Mouse (Mus musculus): ENCODE measurements around the gene Tango2. TPM values are rescaled to one million over a fixed set of nuclear protein-coding genes. Genes with fewer than 3 reads are reported as not detected.

Gene Tango2
- polyA plus RNA-seq, 1 experiment from 2014 or later: 39.1 TPM

DNA sequence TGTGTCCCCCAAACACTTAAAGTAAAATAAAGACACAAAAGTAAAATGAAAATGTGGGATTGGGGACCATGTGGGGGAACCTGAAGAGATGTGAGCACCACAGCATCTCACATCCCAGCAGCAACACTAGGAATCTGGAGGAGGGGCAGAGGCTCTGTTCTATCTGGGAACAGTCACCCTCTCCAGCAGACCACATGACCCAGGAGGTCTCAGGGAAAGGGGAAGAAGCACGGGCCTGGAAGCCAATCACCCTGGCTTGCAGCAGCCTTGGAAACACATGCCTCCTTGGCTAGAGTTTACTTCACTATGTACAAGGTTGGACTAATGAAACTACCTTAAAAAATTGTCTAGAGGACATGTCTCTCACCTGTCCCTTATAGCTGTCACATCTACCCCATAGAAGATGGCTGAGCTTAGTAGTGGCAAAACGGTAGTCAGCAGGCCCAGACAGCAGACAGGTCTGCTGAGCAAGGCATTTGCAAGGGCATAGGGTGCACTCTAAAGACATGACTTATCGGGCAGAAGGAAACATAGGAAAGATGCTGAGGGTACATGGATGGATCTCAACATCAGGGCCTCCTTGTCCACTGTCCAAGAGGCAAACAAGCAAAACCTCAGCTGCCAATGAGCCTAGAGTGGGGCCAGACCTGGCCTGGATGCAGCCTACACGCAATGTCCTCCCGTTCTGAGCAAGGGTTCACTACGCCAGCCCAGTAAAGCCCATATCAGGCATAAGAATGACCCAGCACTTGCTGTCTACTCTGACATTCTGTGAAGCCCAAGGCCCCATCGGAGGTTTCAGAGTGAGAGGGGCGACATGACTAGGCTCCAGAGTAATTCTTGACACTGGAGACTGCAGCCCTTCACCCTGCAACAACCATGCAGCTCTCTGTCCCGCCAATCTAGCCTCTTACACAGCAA lies 5.0 kb downstream of the Tango2 start:
- no peak for DNase-seq (ENCODE audit: low spot score)
- ATAC-seq (replicated peaks; ENCODE audit: low FRiP score): no peak
- 51% methylated on average over 9 of the region's 9 CpGs for WGBS

DNA sequence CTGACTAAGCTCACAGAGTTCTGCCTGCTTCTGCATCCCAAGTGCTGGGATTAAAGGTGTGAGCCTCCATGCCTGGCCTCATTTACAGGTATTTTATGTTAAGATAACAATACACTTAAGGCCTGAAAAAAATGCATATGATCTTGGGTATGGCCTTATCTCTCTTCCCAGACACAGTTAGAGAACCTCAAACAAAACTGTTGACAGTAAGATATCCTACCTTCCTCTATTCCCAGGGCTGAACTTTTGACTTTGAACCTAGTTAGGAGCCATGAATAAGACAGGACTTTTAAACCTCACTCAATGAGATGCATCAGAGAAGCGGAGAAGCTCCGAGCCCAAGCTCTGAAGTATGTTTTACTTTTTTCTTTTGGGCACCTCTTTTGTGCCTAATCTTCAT lies 5.8 kb downstream of the Tango2 start:
- Histone ChIP-seq H3K9ac (ENCODE audit: low read length) (no peak overlapping the region), H3K4me3 (ENCODE audit: low read depth, low read length) (no peak overlapping the region), H3K27ac (ENCODE audit: low read depth, low read length) (no peak overlapping the region), H3K4me1 (replicated peaks; ENCODE audit: control insufficient read depth, insufficient read depth, low read length) (0 out of 2 replicates have a peak, but pooled peaks cover 7% of the 10 kb centered on the region), H3K4me2 (ENCODE audit: low read depth, low read length, severe bottlenecking) (no peak overlapping the region), H3K27me3 (ENCODE audit: control insufficient read depth, insufficient read depth, low read length) (no peaks in the 10 kb centered on the region), H3K36me3 (ENCODE audit: control insufficient read depth, insufficient read depth, low read length) (no peaks in the 10 kb centered on the region; the same call in 1 of the 2 replicates), H3K9me3 (ENCODE audit: control insufficient read depth, low read length) (no peaks in the 10 kb centered on the region)
- DNase-seq (ENCODE audit: low spot score) (no peak), ATAC-seq (replicated peaks; ENCODE audit: low FRiP score) (no peak)
- WGBS: 83% methylated on average over 2 of the region's 2 CpGs

More for the DNA sequence above, 5.0 kb downstream of the Tango2 start:
- no peaks in the 10 kb centered on the region for H3K9me3 ChIP-seq (ENCODE audit: control insufficient read depth, low read length)
- peak overlapping the region; percentile 37 for H3K4me3 ChIP-seq (ENCODE audit: low read depth, low read length)
- no peaks in the 10 kb centered on the region for H3K27me3 ChIP-seq (ENCODE audit: control insufficient read depth, insufficient read depth, low read length)
- H3K27ac ChIP-seq (ENCODE audit: low read depth, low read length): no peak overlapping the region
- H3K4me2 ChIP-seq (ENCODE audit: low read depth, low read length, severe bottlenecking): peak overlapping the region; percentile 67
- no peaks in the 10 kb centered on the region; the same call in 1 of the 2 replicates for H3K36me3 ChIP-seq (ENCODE audit: control insufficient read depth, insufficient read depth, low read length)
- peak overlapping the region; percentile 33 for H3K9ac ChIP-seq (ENCODE audit: low read length)
- 0 out of 2 replicates have a peak, but pooled peaks cover 8% of the 10 kb centered on the region for H3K4me1 ChIP-seq (replicated peaks; ENCODE audit: control insufficient read depth, insufficient read depth, low read length)

DNA sequence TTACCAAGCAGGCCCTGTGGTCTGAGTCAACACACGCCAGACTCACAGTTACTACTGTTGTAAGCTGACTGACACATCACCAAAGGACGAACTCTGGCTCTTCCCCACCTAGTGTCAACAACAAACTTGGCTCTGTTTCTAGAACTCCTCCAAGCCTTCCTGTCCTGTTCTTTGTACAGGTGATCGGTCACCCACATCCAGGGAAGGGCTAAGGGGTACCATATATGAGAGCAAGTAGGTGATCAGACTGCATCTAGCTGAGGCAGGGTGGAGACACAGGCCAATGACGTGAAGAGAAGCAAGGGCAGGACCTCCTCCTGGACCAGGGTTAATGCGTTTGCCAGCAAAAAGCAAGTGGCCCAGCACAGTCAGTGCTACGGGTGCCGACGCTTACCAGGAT lies 6.3 kb downstream of the Tango2 start:
- Histone ChIP-seq H3K9me3 (ENCODE audit: control insufficient read depth, low read length) (no peaks in the 10 kb centered on the region), H3K4me3 (ENCODE audit: low read depth, low read length) (no peak overlapping the region), H3K4me2 (ENCODE audit: low read depth, low read length, severe bottlenecking) (no peak overlapping the region), H3K27ac (ENCODE audit: low read depth, low read length) (no peak overlapping the region), H3K36me3 (ENCODE audit: control insufficient read depth, insufficient read depth, low read length) (no peaks in the 10 kb centered on the region; the same call in 1 of the 2 replicates), H3K27me3 (ENCODE audit: control insufficient read depth, insufficient read depth, low read length) (no peaks in the 10 kb centered on the region), H3K4me1 (replicated peaks; ENCODE audit: control insufficient read depth, insufficient read depth, low read length) (0 out of 2 replicates have a peak, but pooled peaks cover 7% of the 10 kb centered on the region), H3K9ac (ENCODE audit: low read length) (no peak overlapping the region)
- ATAC-seq (replicated peaks; ENCODE audit: low FRiP score) (no peak), DNase-seq (ENCODE audit: low spot score) (no peak)
- 89% methylated on average over 8 of the region's 8 CpGs for WGBS

DNA sequence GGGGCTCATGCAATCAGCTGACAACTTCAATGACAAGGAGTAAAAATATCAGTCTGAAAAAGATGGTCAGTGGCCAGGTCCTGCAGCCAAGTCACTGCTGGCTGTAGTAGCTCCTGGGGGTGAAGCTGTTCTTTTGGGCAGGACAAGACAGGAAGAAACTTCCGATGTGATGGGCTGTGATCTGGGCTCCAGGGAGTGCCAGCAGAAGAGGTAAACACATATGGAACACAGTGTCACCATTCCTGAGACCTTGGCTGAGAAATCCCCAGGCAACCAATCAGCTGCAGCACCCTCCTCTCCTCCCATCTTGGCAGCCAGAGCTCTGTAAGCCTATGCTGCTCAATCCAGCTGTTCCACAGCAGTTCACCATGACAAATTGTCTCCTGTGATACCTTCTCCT lies 8.0 kb downstream of the Tango2 start:
- no peak overlapping the region for H3K4me2 ChIP-seq (ENCODE audit: low read depth, low read length, severe bottlenecking)
- H3K4me1 ChIP-seq (replicated peaks; ENCODE audit: control insufficient read depth, insufficient read depth, low read length): 0 out of 2 replicates have a peak, but pooled peaks cover 7% of the 10 kb centered on the region
- no peaks in the 10 kb centered on the region for H3K27me3 ChIP-seq (ENCODE audit: control insufficient read depth, insufficient read depth, low read length)
- DNase-seq (ENCODE audit: low spot score): no peak
- 74% methylated on average over 1 of the region's 1 CpGs for WGBS
- no peak overlapping the region for H3K9ac ChIP-seq (ENCODE audit: low read length)
- ATAC-seq (replicated peaks; ENCODE audit: low FRiP score): no peak
- H3K4me3 ChIP-seq (ENCODE audit: low read depth, low read length): no peak overlapping the region
- no peak overlapping the region for H3K27ac ChIP-seq (ENCODE audit: low read depth, low read length)
- no peaks in the 10 kb centered on the region for H3K9me3 ChIP-seq (ENCODE audit: control insufficient read depth, low read length)
- H3K36me3 ChIP-seq (ENCODE audit: control insufficient read depth, insufficient read depth, low read length): no peaks in the 10 kb centered on the region; the same call in 1 of the 2 replicates

DNA sequence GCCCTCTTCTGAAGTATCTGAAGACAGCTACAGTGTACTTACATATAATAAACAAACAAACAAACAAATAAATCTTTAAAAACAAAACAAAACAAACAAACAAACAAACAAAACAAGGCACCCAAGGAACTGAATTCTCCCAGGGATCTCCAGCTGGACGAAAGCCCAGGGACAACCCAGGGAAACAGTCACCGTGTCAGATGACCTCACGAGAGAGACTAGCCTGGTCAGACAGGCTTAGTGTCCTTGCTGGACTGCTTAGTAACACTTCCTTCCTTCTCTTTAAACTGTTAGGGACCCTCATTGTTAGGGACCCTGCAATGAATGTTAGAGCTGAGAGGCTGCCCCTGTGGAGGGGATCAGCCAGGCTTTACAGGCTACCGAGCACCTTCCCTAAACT lies 10.6 kb downstream of the Tango2 start:
- no peak overlapping the region for H3K4me3 ChIP-seq (ENCODE audit: low read depth, low read length)
- no peak overlapping the region for H3K4me2 ChIP-seq (ENCODE audit: low read depth, low read length, severe bottlenecking)
- DNase-seq (ENCODE audit: low spot score) (no peak), ATAC-seq (replicated peaks; ENCODE audit: low FRiP score) (no peak)
- H3K27me3 ChIP-seq (ENCODE audit: control insufficient read depth, insufficient read depth, low read length): no peaks in the 10 kb centered on the region
- no peaks in the 10 kb centered on the region for H3K9me3 ChIP-seq (ENCODE audit: control insufficient read depth, low read length)
- no peaks in the 10 kb centered on the region; the same call in 1 of the 2 replicates for H3K36me3 ChIP-seq (ENCODE audit: control insufficient read depth, insufficient read depth, low read length)
- H3K4me1 ChIP-seq (replicated peaks; ENCODE audit: control insufficient read depth, insufficient read depth, low read length): no peaks in the 10 kb centered on the region
- H3K9ac ChIP-seq (ENCODE audit: low read length): no peak overlapping the region
- no peak overlapping the region for H3K27ac ChIP-seq (ENCODE audit: low read depth, low read length)
- WGBS: 93% methylated on average over 4 of the region's 4 CpGs

DNA sequence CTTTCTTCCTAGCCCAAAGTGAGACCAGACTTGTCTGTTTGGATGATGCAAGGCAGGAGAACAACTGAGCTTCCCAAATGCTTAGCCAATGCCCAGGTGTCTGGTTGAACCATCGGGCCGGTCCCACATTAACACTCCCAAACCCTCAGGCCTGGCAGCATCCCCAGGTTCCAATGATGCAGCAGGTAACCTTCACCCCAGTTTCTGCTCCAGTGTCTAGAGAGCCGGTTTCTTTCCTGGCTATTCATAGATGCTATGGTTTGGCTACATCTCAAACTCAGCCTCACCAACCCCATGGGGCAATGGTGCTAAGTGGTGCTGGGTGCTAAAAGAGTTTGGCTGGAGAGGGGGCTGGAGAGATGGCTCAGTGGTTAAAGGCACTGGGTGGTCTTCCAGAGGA lies 11.9 kb downstream of the Tango2 start:
- Histone ChIP-seq H3K4me2 (ENCODE audit: low read depth, low read length, severe bottlenecking) (no peak overlapping the region), H3K4me1 (replicated peaks; ENCODE audit: control insufficient read depth, insufficient read depth, low read length) (no peaks in the 10 kb centered on the region), H3K36me3 (ENCODE audit: control insufficient read depth, insufficient read depth, low read length) (no peaks in the 10 kb centered on the region; the same call in 1 of the 2 replicates), H3K27ac (ENCODE audit: low read depth, low read length) (no peak overlapping the region), H3K9me3 (ENCODE audit: control insufficient read depth, low read length) (no peaks in the 10 kb centered on the region), H3K27me3 (ENCODE audit: control insufficient read depth, insufficient read depth, low read length) (no peaks in the 10 kb centered on the region), H3K9ac (ENCODE audit: low read length) (no peak overlapping the region), H3K4me3 (ENCODE audit: low read depth, low read length) (no peak overlapping the region)
- 95% methylated on average over 3 of the region's 3 CpGs for WGBS
- DNase-seq (ENCODE audit: low spot score) (no peak), ATAC-seq (replicated peaks; ENCODE audit: low FRiP score) (no peak)

DNA sequence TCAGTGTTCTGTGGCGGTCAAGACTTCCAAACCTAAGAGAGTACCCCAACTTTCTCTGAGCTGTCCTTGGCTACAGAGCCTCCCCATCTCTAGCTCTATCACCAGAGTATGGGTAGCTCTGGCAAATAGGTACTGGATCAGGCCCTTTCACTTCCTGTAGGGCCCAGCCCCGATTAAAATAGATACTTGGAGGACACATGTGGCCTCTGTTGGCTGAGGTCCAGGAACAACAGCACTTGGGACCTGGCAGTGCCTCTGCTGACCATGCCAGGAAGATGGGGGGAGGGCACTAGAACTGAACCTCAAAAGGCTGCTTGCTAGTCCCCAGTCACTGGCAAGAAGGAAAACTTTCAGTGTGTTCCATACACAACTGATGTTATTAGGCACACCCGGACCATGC lies 13.9 kb downstream of the Tango2 start:
- Histone ChIP-seq H3K36me3 (ENCODE audit: control insufficient read depth, insufficient read depth, low read length) (no peaks in the 10 kb centered on the region; the same call in 1 of the 2 replicates), H3K27me3 (ENCODE audit: control insufficient read depth, insufficient read depth, low read length) (no peaks in the 10 kb centered on the region), H3K27ac (ENCODE audit: low read depth, low read length) (no peak overlapping the region), H3K4me1 (replicated peaks; ENCODE audit: control insufficient read depth, insufficient read depth, low read length) (no peaks in the 10 kb centered on the region), H3K9ac (ENCODE audit: low read length) (no peak overlapping the region), H3K4me3 (ENCODE audit: low read depth, low read length) (no peak overlapping the region), H3K9me3 (ENCODE audit: control insufficient read depth, low read length) (no peaks in the 10 kb centered on the region), H3K4me2 (ENCODE audit: low read depth, low read length, severe bottlenecking) (no peak overlapping the region)
- no peak for ATAC-seq (replicated peaks; ENCODE audit: low FRiP score)
- DNase-seq (ENCODE audit: low spot score): no peak
- 92% methylated on average over 3 of the region's 3 CpGs for whole genome bisulfite sequencing

DNA sequence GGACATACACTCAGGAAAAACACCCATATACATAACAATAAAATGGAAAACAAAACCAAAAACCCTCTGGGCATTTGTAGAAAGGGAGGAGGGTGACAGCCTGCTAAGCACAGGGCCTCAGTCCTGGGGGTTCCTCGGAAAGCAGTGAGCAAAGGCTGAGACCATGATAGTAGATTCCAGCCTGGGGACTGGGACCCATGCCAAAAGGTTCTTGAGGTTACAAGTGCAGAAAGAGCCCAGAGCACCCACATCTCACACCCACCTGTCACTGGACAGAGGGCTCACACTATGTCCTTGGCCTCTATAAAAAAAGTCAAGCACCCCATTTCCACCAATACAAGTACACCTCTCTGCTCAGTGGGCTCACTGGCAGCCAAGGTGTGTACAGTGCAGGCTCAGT lies 19.4 kb downstream of the Tango2 start:
- Histone ChIP-seq H3K4me1 (replicated peaks; ENCODE audit: control insufficient read depth, insufficient read depth, low read length) (no peaks in the 10 kb centered on the region), H3K9me3 (ENCODE audit: control insufficient read depth, low read length) (no peaks in the 10 kb centered on the region), H3K27me3 (ENCODE audit: control insufficient read depth, insufficient read depth, low read length) (no peaks in the 10 kb centered on the region), H3K4me3 (ENCODE audit: low read depth, low read length) (no peak overlapping the region), H3K9ac (ENCODE audit: low read length) (no peak overlapping the region), H3K4me2 (ENCODE audit: low read depth, low read length, severe bottlenecking) (no peak overlapping the region), H3K27ac (ENCODE audit: low read depth, low read length) (no peak overlapping the region), H3K36me3 (ENCODE audit: control insufficient read depth, insufficient read depth, low read length) (no peaks in the 10 kb centered on the region)
- ATAC-seq (replicated peaks; ENCODE audit: low FRiP score) (no peak), DNase-seq (ENCODE audit: low spot score) (no peak)
- WGBS: 82% methylated on average over 1 of the region's 1 CpGs

Measured in forebrain, embryonic 11.5 days (tissue).